Mouse (Mus musculus): ENCODE data around the gene Rragd. TPM values are rescaled to one million over a fixed set of nuclear protein-coding genes. Genes with fewer than 3 reads are reported as not detected.

Gene Rragd
- polyA plus RNA-seq, 1 experiment from 2014 or later: 22.5 TPM

GRCm38 (mm10) chr4:33030264-33031194, 47.7 kb downstream of the Rragd start:
- peaks cover 31% of the 10 kb centered on the region for H3K36me3 ChIP-seq (replicated peaks)
- peak overlapping the region; percentile 87 for H3K4me3 ChIP-seq
- H3K27ac ChIP-seq (replicated peaks): peak overlapping the region; percentile 97
- H3K9me3 ChIP-seq: 0 out of 2 replicates have a peak, but pooled peaks cover 4% of the 10 kb centered on the region
- peaks cover 19% of the 10 kb centered on the region for H3K4me1 ChIP-seq
- no peaks in the 10 kb centered on the region for H3K27me3 ChIP-seq (replicated peaks; ENCODE audit: low read depth, poor library complexity, severe bottlenecking)
- 1% methylated on average over 55 of the region's 55 CpGs for WGBS
- peak; percentile 65 for DNase-seq (ENCODE audit: low spot score)

- Histone ChIP-seq H3K9me3 (0 out of 2 replicates have a peak, but pooled peaks cover 6% of the 10 kb centered on the region), H3K4me1 (peaks cover 19% of the 10 kb centered on the region), H3K27ac (replicated peaks) (peak within 1 kb of the TSS; percentile 97), H3K36me3 (replicated peaks) (peaks cover 39% of the 10 kb centered on the region), H3K4me3 (peak within 1 kb of the TSS; percentile 87), H3K27me3 (replicated peaks; ENCODE audit: low read depth, poor library complexity, severe bottlenecking) (no peaks in the 10 kb centered on the region)
- peak; percentile 91 for DNase-seq (ENCODE audit: low spot score)
- WGBS: under 1% methylated on average over 123 of the region's 123 CpGs
These were observed 48.5 kb downstream of the Rragd start, which contains the start of gene Ube2j1 for GRCm38 (mm10) chr4:33031195-33031960. Gene Ube2j1, plus strand, starts transcription at chr4:33031416.

- H3K4me3 ChIP-seq: peak overlapping the region; percentile 87
- peaks cover 46% of the 10 kb centered on the region for H3K36me3 ChIP-seq (replicated peaks)
- 8% methylated on average over 4 of the region's 4 CpGs for WGBS
- DNase-seq (ENCODE audit: low spot score): no peak
- H3K9me3 ChIP-seq: 0 out of 2 replicates have a peak, but pooled peaks cover 6% of the 10 kb centered on the region
- H3K27me3 ChIP-seq (replicated peaks; ENCODE audit: low read depth, poor library complexity, severe bottlenecking): no peaks in the 10 kb centered on the region
- peak overlapping the region; percentile 97 for H3K27ac ChIP-seq (replicated peaks)
- peaks cover 19% of the 10 kb centered on the region for H3K4me1 ChIP-seq
These were observed 49.2 kb downstream of the Rragd start for GRCm38 (mm10) chr4:33032045-33032444.

GRCm38 (mm10) chr4:33033515-33033914, 50.7 kb downstream of the Rragd start:
- Histone ChIP-seq H3K27me3 (replicated peaks; ENCODE audit: low read depth, poor library complexity, severe bottlenecking) (no peaks in the 10 kb centered on the region), H3K4me1 (peaks cover 19% of the 10 kb centered on the region), H3K27ac (replicated peaks) (no peak overlapping the region), H3K9me3 (0 out of 2 replicates have a peak, but pooled peaks cover 6% of the 10 kb centered on the region), H3K36me3 (replicated peaks) (peaks cover 44% of the 10 kb centered on the region), H3K4me3 (no peak overlapping the region)
- DNase-seq (ENCODE audit: low spot score): no peak
- 81% methylated on average over 6 of the region's 6 CpGs for WGBS

GRCm38 (mm10) chr4:33039826-33040225, 57.0 kb downstream of the Rragd start:
- 88% methylated on average over 4 of the region's 4 CpGs for WGBS
- no peak overlapping the region for H3K27ac ChIP-seq (replicated peaks)
- H3K4me3 ChIP-seq: no peak overlapping the region
- no peaks in the 10 kb centered on the region for H3K27me3 ChIP-seq (replicated peaks; ENCODE audit: low read depth, poor library complexity, severe bottlenecking)
- 0 out of 2 replicates have a peak, but pooled peaks cover 6% of the 10 kb centered on the region for H3K9me3 ChIP-seq
- H3K36me3 ChIP-seq (replicated peaks): peaks cover 90% of the 10 kb centered on the region
- H3K4me1 ChIP-seq: no peaks in the 10 kb centered on the region
- DNase-seq (ENCODE audit: low spot score): no peak

GRCm38 (mm10) chr4:33049601-33050000, 66.8 kb downstream of the Rragd start:
- no peaks in the 10 kb centered on the region for H3K4me1 ChIP-seq
- WGBS: 92% methylated on average over 11 of the region's 11 CpGs
- DNase-seq (ENCODE audit: low spot score): no peak
- no peaks in the 10 kb centered on the region for H3K27me3 ChIP-seq (replicated peaks; ENCODE audit: low read depth, poor library complexity, severe bottlenecking)
- H3K27ac ChIP-seq (replicated peaks): no peak overlapping the region
- H3K36me3 ChIP-seq (replicated peaks): peaks cover 83% of the 10 kb centered on the region
- no peaks in the 10 kb centered on the region for H3K9me3 ChIP-seq
- H3K4me3 ChIP-seq: no peak overlapping the region

- Histone ChIP-seq H3K9me3 (no peaks in the 10 kb centered on the region), H3K4me1 (no peaks in the 10 kb centered on the region), H3K4me3 (no peak overlapping the region), H3K27ac (replicated peaks) (no peak overlapping the region), H3K27me3 (replicated peaks; ENCODE audit: low read depth, poor library complexity, severe bottlenecking) (no peaks in the 10 kb centered on the region), H3K36me3 (replicated peaks) (peaks cover 58% of the 10 kb centered on the region)
- DNase-seq (ENCODE audit: low spot score): no peak
- WGBS: 93% methylated on average over 3 of the region's 3 CpGs
These were observed 69.2 kb downstream of the Rragd start for GRCm38 (mm10) chr4:33052055-33052454.

- H3K27ac ChIP-seq (replicated peaks): no peak overlapping the region
- H3K9me3 ChIP-seq: no peaks in the 10 kb centered on the region
- 87% methylated on average over 5 of the region's 5 CpGs for WGBS
- H3K4me1 ChIP-seq: no peaks in the 10 kb centered on the region
- no peak overlapping the region for H3K4me3 ChIP-seq
- no peaks in the 10 kb centered on the region for H3K27me3 ChIP-seq (replicated peaks; ENCODE audit: low read depth, poor library complexity, severe bottlenecking)
- no peak for DNase-seq (ENCODE audit: low spot score)
- peaks cover 52% of the 10 kb centered on the region for H3K36me3 ChIP-seq (replicated peaks)
These were observed 69.8 kb downstream of the Rragd start for GRCm38 (mm10) chr4:33052650-33053049.

GRCm38 (mm10) chr4:33054426-33054825, 71.6 kb downstream of the Rragd start:
- H3K4me3 ChIP-seq: no peak overlapping the region
- H3K36me3 ChIP-seq (replicated peaks): peaks cover 35% of the 10 kb centered on the region
- H3K27ac ChIP-seq (replicated peaks): no peak overlapping the region
- H3K27me3 ChIP-seq (replicated peaks; ENCODE audit: low read depth, poor library complexity, severe bottlenecking): no peaks in the 10 kb centered on the region
- peaks cover 6% of the 10 kb centered on the region; the same call in 1 of the 2 replicates for H3K4me1 ChIP-seq
- no peak for DNase-seq (ENCODE audit: low spot score)
- H3K9me3 ChIP-seq: no peaks in the 10 kb centered on the region

- H3K27me3 ChIP-seq (replicated peaks; ENCODE audit: low read depth, poor library complexity, severe bottlenecking): no peaks in the 10 kb centered on the region
- no peak for DNase-seq (ENCODE audit: low spot score)
- no peaks in the 10 kb centered on the region for H3K9me3 ChIP-seq
- peaks cover 11% of the 10 kb centered on the region for H3K4me1 ChIP-seq
- H3K4me3 ChIP-seq: no peak overlapping the region
- no peak overlapping the region for H3K27ac ChIP-seq (replicated peaks)
- peaks cover 16% of the 10 kb centered on the region for H3K36me3 ChIP-seq (replicated peaks)
- WGBS: 87% methylated on average over 1 of the region's 1 CpGs
These were observed 73.5 kb downstream of the Rragd start for GRCm38 (mm10) chr4:33056317-33056716.

GRCm38 (mm10) chr4:33057890-33058687, 75.3 kb downstream of the Rragd start:
- Histone ChIP-seq H3K27ac (replicated peaks) (no peak overlapping the region), H3K9me3 (no peaks in the 10 kb centered on the region), H3K36me3 (replicated peaks) (no peaks in the 10 kb centered on the region), H3K4me3 (no peak overlapping the region), H3K27me3 (replicated peaks; ENCODE audit: low read depth, poor library complexity, severe bottlenecking) (no peaks in the 10 kb centered on the region), H3K4me1 (peaks cover 13% of the 10 kb centered on the region)
- WGBS: 73% methylated on average over 11 of the region's 11 CpGs
- DNase-seq (ENCODE audit: low spot score): peak; percentile 17

GRCm38 (mm10) chr4:33061158-33061557, 78.3 kb downstream of the Rragd start:
- Histone ChIP-seq H3K27me3 (replicated peaks; ENCODE audit: low read depth, poor library complexity, severe bottlenecking) (no peaks in the 10 kb centered on the region), H3K36me3 (replicated peaks) (no peaks in the 10 kb centered on the region), H3K4me1 (peaks cover 16% of the 10 kb centered on the region), H3K27ac (replicated peaks) (no peak overlapping the region), H3K4me3 (no peak overlapping the region), H3K9me3 (no peaks in the 10 kb centered on the region)
- 42% methylated on average over 7 of the region's 7 CpGs for WGBS
- DNase-seq (ENCODE audit: low spot score): no peak
